Mouse (Mus musculus): ENCODE results near the gene Cav3. TPM values are rescaled to one million over a fixed set of nuclear protein-coding genes. Genes with fewer than 3 reads are reported as not detected.

Cav3 gene
- polyA plus RNA-seq, 2 experiments, result not detected

DNA sequence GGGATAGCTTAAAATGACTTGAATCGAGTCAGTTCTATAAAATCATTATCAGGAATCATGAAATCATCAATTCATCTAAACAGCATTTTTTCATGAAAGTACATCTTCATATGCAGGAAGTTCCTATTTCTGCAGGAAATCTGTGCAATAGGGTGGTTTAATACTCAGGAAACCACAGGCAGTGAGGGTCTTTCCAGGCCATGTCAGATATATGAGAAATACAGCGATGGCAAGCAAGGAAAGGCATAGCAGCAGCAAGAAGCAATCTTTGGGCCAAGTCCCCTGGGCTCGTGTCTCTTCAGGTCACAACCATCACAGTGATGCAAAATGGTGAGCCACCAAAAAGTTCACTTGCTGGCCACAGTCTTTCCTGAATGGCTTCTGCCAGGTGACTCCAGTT is 13.6 kb upstream of the Cav3 start:
- DNase-seq (ENCODE audit: low read depth in 3 of 3, low spot score in 3 of 3) (no peak), ATAC-seq (ENCODE audit: insufficient read depth) (no peak)
- TF ChIP-seq CTCF (IDR thresholded peaks at IDR 0.05; ENCODE audit: low read depth) (no peak), EP300 (IDR thresholded peaks at IDR 0.05; ENCODE audit: low read depth) (no peak)
- Histone ChIP-seq H3K36me3 (replicated peaks; ENCODE audit: control insufficient read depth, insufficient read depth, low read depth) (no peaks in the 10 kb centered on the region), H3K27me3 (ENCODE audit: control insufficient read depth, insufficient read depth, low read length) (no peaks in the 10 kb centered on the region), H3K9me3 (ENCODE audit: control insufficient read depth, low read length) (no peaks in the 10 kb centered on the region), H3K9ac (replicated peaks) (no peak overlapping the region), H3K4me1 (replicated peaks; ENCODE audit: control insufficient read depth in 2 of 2, insufficient read depth in 2 of 2, low read length in 1 of 2) (no peaks in the 10 kb centered on the region), H3K4me2 (ENCODE audit: low read depth) (no peak overlapping the region), H3K4me3 (ENCODE audit: insufficient read depth in 1 of 2, low read depth in 2 of 2, low read length in 2 of 2) (no peak overlapping the region), H3K27ac (no peak overlapping the region)
- 29% methylated on average over 3 of the region's 3 CpGs for WGBS (ENCODE audit: insufficient replicate concordance)

DNA sequence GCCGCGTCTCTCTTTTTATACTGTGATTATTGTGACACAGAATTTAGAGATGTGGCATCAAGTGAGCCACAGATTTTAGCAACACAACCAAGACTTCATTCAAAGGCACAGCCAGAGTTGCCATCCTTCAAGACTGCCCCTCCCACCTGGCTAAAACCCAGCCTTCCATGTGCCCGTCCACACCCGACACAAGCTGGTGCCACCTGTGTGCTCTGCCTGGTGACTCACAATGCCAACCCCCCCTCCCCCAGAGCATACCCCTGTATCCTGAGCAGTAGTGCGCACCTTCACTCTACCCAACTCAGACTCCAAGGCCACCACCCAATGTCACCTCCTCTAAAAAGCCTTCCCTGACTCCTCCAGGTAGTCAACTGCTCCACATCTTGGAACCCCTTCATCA is 2.2 kb downstream of the Cav3 start:
- ATAC-seq (ENCODE audit: insufficient read depth) (no peak), DNase-seq (ENCODE audit: low read depth in 3 of 3, low spot score in 3 of 3) (no peak)
- H3K27me3 ChIP-seq (ENCODE audit: control insufficient read depth, insufficient read depth, low read length), result no peaks in the 10 kb centered on the region
- H3K4me1 ChIP-seq (replicated peaks; ENCODE audit: control insufficient read depth in 2 of 2, insufficient read depth in 2 of 2, low read length in 1 of 2), result 0 out of 4 replicates have a peak, but pooled peaks cover 0 to 3% of the 10 kb centered on the region in 2 experiments
- H3K36me3 ChIP-seq (replicated peaks; ENCODE audit: control insufficient read depth, insufficient read depth, low read depth), result no peaks in the 10 kb centered on the region
- 66% methylated on average over 5 of the region's 5 CpGs for WGBS (ENCODE audit: insufficient replicate concordance)
- H3K4me2 ChIP-seq (ENCODE audit: low read depth), result no peak overlapping the region
- H3K4me3 ChIP-seq (ENCODE audit: insufficient read depth in 1 of 2, low read depth in 2 of 2, low read length in 2 of 2), result no peak overlapping the region
- H3K9me3 ChIP-seq (ENCODE audit: control insufficient read depth, low read length), result no peaks in the 10 kb centered on the region
- no peak overlapping the region for H3K27ac ChIP-seq
- no peak for TF ChIP-seq EP300 (IDR thresholded peaks at IDR 0.05; ENCODE audit: low read depth)
- TF ChIP-seq CTCF (IDR thresholded peaks at IDR 0.05; ENCODE audit: low read depth), result no peak
- H3K9ac ChIP-seq (replicated peaks), result no peak overlapping the region

DNA sequence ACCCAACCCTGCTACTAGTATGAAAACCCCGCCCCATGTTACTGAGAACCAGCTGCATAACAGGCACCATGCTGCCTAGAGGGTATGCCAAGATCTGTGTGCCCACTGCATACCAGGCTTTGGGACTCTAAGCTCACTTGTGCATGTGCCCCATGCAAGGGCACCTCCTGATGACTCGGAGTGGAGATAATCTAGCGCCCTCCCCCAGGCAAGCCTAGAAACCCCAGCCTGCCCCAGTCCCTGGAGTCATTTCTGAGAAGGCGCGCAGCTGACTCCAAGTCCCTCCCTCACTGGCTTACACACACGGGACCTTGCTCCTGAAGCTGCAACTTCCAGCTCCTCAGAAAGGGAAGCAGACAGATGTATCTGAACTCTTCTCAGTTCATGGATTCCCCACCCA is 4.0 kb downstream of the Cav3 start:
- 60% methylated on average over 6 of the region's 6 CpGs for WGBS (ENCODE audit: insufficient replicate concordance)
- DNase-seq (ENCODE audit: low read depth in 3 of 3, low spot score in 3 of 3), result no peak
- ATAC-seq (ENCODE audit: insufficient read depth), result no peak
- H3K27me3 ChIP-seq (ENCODE audit: control insufficient read depth, insufficient read depth, low read length), result no peaks in the 10 kb centered on the region
- no peak for TF ChIP-seq CTCF (IDR thresholded peaks at IDR 0.05; ENCODE audit: low read depth)
- TF ChIP-seq EP300 (IDR thresholded peaks at IDR 0.05; ENCODE audit: low read depth), result no peak
- H3K36me3 ChIP-seq (replicated peaks; ENCODE audit: control insufficient read depth, insufficient read depth, low read depth), result no peaks in the 10 kb centered on the region
- no peak overlapping the region for H3K4me3 ChIP-seq (ENCODE audit: insufficient read depth in 1 of 2, low read depth in 2 of 2, low read length in 2 of 2)
- no peak overlapping the region for H3K27ac ChIP-seq
- H3K9ac ChIP-seq (replicated peaks), result no peak overlapping the region
- no peaks in the 10 kb centered on the region for H3K9me3 ChIP-seq (ENCODE audit: control insufficient read depth, low read length)
- no peak overlapping the region for H3K4me2 ChIP-seq (ENCODE audit: low read depth)
- 0 out of 4 replicates have a peak, but pooled peaks cover 0 to 3% of the 10 kb centered on the region in 2 experiments for H3K4me1 ChIP-seq (replicated peaks; ENCODE audit: control insufficient read depth in 2 of 2, insufficient read depth in 2 of 2, low read length in 1 of 2)

DNA sequence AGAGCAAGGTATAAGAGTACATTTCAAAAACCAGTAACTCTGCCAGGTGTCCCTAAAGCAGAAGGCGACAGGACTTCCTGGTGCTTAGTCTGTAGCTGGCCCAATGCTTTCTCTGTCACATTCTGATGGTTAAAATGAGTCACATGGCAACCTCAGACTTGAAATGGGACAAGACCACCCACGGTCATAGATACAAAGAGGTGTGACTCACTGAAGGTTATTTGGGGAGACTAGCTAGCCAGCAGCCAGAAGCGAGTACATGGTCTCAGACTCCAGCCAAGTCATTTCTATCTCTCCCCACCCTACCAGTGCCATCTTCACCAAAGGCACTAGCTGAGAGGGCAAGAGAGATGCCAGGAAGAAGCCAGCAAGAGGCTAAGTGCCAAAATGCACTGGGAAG is 6.1 kb downstream of the Cav3 start:
- Histone ChIP-seq H3K27ac (no peak overlapping the region), H3K9me3 (ENCODE audit: control insufficient read depth, low read length) (no peaks in the 10 kb centered on the region), H3K27me3 (ENCODE audit: control insufficient read depth, insufficient read depth, low read length) (no peaks in the 10 kb centered on the region), H3K9ac (replicated peaks) (no peak overlapping the region), H3K4me1 (replicated peaks; ENCODE audit: control insufficient read depth in 2 of 2, insufficient read depth in 2 of 2, low read length in 1 of 2) (0 out of 4 replicates have a peak, but pooled peaks cover 0 to 3% of the 10 kb centered on the region in 2 experiments), H3K36me3 (replicated peaks; ENCODE audit: control insufficient read depth, insufficient read depth, low read depth) (no peaks in the 10 kb centered on the region), H3K4me3 (ENCODE audit: insufficient read depth in 1 of 2, low read depth in 2 of 2, low read length in 2 of 2) (no peak overlapping the region), H3K4me2 (ENCODE audit: low read depth) (no peak overlapping the region)
- no peak for TF ChIP-seq EP300 (IDR thresholded peaks at IDR 0.05; ENCODE audit: low read depth)
- no peak for TF ChIP-seq CTCF (IDR thresholded peaks at IDR 0.05; ENCODE audit: low read depth)
- DNase-seq (ENCODE audit: low read depth in 3 of 3, low spot score in 3 of 3) (no peak), ATAC-seq (ENCODE audit: insufficient read depth) (no peak)
- 45% methylated on average over 3 of the region's 3 CpGs for WGBS (ENCODE audit: insufficient replicate concordance)

DNA sequence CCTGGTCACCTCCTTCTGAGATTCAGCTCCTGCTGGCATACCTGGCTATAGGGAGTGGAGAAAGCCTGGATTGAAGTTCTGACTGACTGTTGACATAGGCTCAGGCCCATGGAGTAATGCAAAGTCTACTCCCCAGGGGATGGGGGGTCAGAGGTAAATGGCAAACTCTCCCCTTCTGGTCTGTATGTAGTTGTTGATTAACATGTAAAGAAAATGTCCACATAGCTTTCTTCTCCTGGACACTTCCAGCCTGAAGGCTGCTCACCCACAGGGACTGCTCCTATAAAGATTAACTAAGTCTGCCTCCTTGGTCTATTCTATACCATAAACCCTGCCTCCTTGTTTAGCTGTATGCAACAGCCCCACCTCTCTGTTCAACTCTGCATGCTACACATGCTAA is 6.7 kb downstream of the Cav3 start:
- H3K9me3 ChIP-seq (ENCODE audit: control insufficient read depth, low read length), result no peaks in the 10 kb centered on the region
- H3K9ac ChIP-seq (replicated peaks), result no peak overlapping the region
- H3K27ac ChIP-seq, result no peak overlapping the region
- H3K27me3 ChIP-seq (ENCODE audit: control insufficient read depth, insufficient read depth, low read length), result no peaks in the 10 kb centered on the region
- no peak overlapping the region for H3K4me3 ChIP-seq (ENCODE audit: insufficient read depth in 1 of 2, low read depth in 2 of 2, low read length in 2 of 2)
- no peak overlapping the region for H3K4me2 ChIP-seq (ENCODE audit: low read depth)
- no peak for ATAC-seq (ENCODE audit: insufficient read depth)
- TF ChIP-seq CTCF (IDR thresholded peaks at IDR 0.05; ENCODE audit: low read depth), result no peak
- TF ChIP-seq EP300 (IDR thresholded peaks at IDR 0.05; ENCODE audit: low read depth), result no peak
- H3K4me1 ChIP-seq (replicated peaks; ENCODE audit: control insufficient read depth in 2 of 2, insufficient read depth in 2 of 2, low read length in 1 of 2), result 0 out of 4 replicates have a peak, but pooled peaks cover 0 to 3% of the 10 kb centered on the region in 2 experiments
- no peak for DNase-seq (ENCODE audit: low read depth in 3 of 3, low spot score in 3 of 3)
- no peaks in the 10 kb centered on the region for H3K36me3 ChIP-seq (replicated peaks; ENCODE audit: control insufficient read depth, insufficient read depth, low read depth)

Data from liver, embryonic 14.5 days (tissue).